Mouse (Mus musculus) CH12.LX (cell line): Measurements from ENCODE around the gene Itgb2l. TPM values are rescaled to one million over a fixed set of nuclear protein-coding genes. Genes with fewer than 3 reads are reported as not detected.

Experiments used
- DNase-seq: peaks from one replicate; pipeline ENCODE4 v3.0.0-alpha.2; 2013; ENCODE audit errors: extremely low read depth
- H3K27ac ChIP-seq: 2 replicates; pipeline ENCODE4 v1.5.1; 2012; ENCODE audit warnings: low read depth, mild to moderate bottlenecking, control low read depth, moderate library complexity; ENCODE audit not compliant: insufficient read depth
- H3K27me3 ChIP-seq: replicated peaks from 2 replicates; pipeline ENCODE3; 2012; ENCODE audit warnings: inconsistent platforms
- H3K36me3 ChIP-seq, 2 experiments: replicated peaks in 1 of 2; 2 replicates each; pipeline versions ENCODE3 to v1.6.1; 2012; ENCODE audit warnings: inconsistent platforms in 1 of 2, low read length in 1 of 2, mild to moderate bottlenecking in 1 of 2, mixed read lengths in 1 of 2, moderate library complexity in 1 of 2; ENCODE audit not compliant: control insufficient read depth in 1 of 2, insufficient read depth in 1 of 2
- H3K4me1 ChIP-seq, 2 experiments: 2 replicates each; pipeline ENCODE4 v1.6.1; 2012; ENCODE audit warnings: inconsistent platforms in 1 of 2, moderate library complexity in 1 of 2; ENCODE audit not compliant: insufficient read depth in 2 of 2, control insufficient read depth in 1 of 2
- H3K4me2 ChIP-seq: 2 replicates; pipeline ENCODE4 v1.6.1; 2012; ENCODE audit warnings: low read depth, mild to moderate bottlenecking, control low read depth; ENCODE audit not compliant: poor library complexity, insufficient read depth, severe bottlenecking
- H3K4me3 ChIP-seq, 3 experiments: fragments of 150-350 bp in 1 of 3; sonication (generic) in 1 of 3; replicated peaks in 1 of 3; 2 replicates each; pipeline versions ENCODE3 to v1.5.1; 2011 to 2012; ENCODE audit warnings: low read depth in 2 of 3, low read length in 2 of 3, mild to moderate bottlenecking in 2 of 3, moderate library complexity in 2 of 3, control low read depth in 1 of 3, improper control_type of control experiment in 1 of 3, inconsistent platforms in 1 of 3, mixed read lengths in 1 of 3; ENCODE audit not compliant: poor library complexity in 1 of 3
- H3K79me2 ChIP-seq: replicated peaks from 2 replicates; pipeline ENCODE4 v1.6.1; 2012; ENCODE audit warnings: mild to moderate bottlenecking, moderate library complexity; ENCODE audit not compliant: control insufficient read depth, poor library complexity, insufficient read depth, severe bottlenecking; ENCODE audit errors: extremely low read depth
- H3K9ac ChIP-seq: 2 replicates; pipeline ENCODE4 v1.6.1; 2012; ENCODE audit warnings: low read depth, mild to moderate bottlenecking, control low read depth, moderate library complexity; ENCODE audit not compliant: insufficient read depth
- H3K9me3 ChIP-seq: replicated peaks from 2 replicates; pipeline ENCODE3; 2012; ENCODE audit warnings: low read length, inconsistent platforms, mixed read lengths
- BHLHE40 ChIP-seq: IDR thresholded peaks from 2 replicates; pipeline ENCODE4 v1.6.1; 2011; ENCODE audit warnings: mild to moderate bottlenecking, low read depth, low read length, improper control_type of control experiment
- CHD1 ChIP-seq: IDR thresholded peaks from 2 replicates; pipeline ENCODE4 v1.6.1; 2012; ENCODE audit warnings: low read depth, low read length, improper control_type of control experiment, inconsistent platforms
- CHD2 ChIP-seq: IDR thresholded peaks from 2 replicates; pipeline ENCODE4 v1.6.1; 2011; ENCODE audit warnings: low read length, improper control_type of control experiment
- CTCF ChIP-seq, 2 experiments: IDR thresholded peaks in 1 of 2; conservative IDR thresholded peaks in 1 of 2; 2 replicates each; pipeline ENCODE4 v1.5.1; 2011 to 2012; ENCODE audit warnings: low read depth in 2 of 2, low read length in 2 of 2, improper control_type of control experiment in 1 of 2, inconsistent platforms in 1 of 2, mild to moderate bottlenecking in 1 of 2, moderate library complexity in 1 of 2
- ELF1 ChIP-seq: IDR thresholded peaks from 2 replicates; pipeline ENCODE4 v1.6.1; 2014; ENCODE audit warnings: low read depth, mild to moderate bottlenecking, inconsistent platforms, low read length, improper control_type of control experiment
- EP300 ChIP-seq: IDR thresholded peaks from 2 replicates; pipeline ENCODE4 v1.6.1; 2011; ENCODE audit warnings: low read length, improper control_type of control experiment
- GABPA ChIP-seq: IDR thresholded peaks from 2 replicates; pipeline ENCODE4 v1.6.1; 2012; ENCODE audit warnings: low read depth, low read length, improper control_type of control experiment, inconsistent platforms; ENCODE audit not compliant: insufficient replicate concordance
- HCFC1 ChIP-seq: IDR thresholded peaks from 2 replicates; pipeline ENCODE4 v1.6.1; 2012; ENCODE audit warnings: low read depth, mild to moderate bottlenecking, inconsistent platforms, low read length, improper control_type of control experiment
- IRF4 ChIP-seq: IDR thresholded peaks from 2 replicates; pipeline ENCODE4 v1.6.1; 2014; ENCODE audit warnings: low read depth, mild to moderate bottlenecking, inconsistent platforms, low read length, improper control_type of control experiment
- JUN ChIP-seq: IDR thresholded peaks from 2 replicates; pipeline ENCODE4 v1.6.1; 2011; ENCODE audit warnings: low read depth, mild to moderate bottlenecking, low read length, improper control_type of control experiment, moderate library complexity; ENCODE audit not compliant: insufficient read depth
- JUND ChIP-seq: conservative IDR thresholded peaks from 2 replicates; pipeline ENCODE4 v1.6.1; 2011; ENCODE audit warnings: low read depth, low read length, improper control_type of control experiment
- MAFK ChIP-seq: IDR thresholded peaks from 2 replicates; pipeline ENCODE4 v1.6.1; 2011; ENCODE audit warnings: low read length, improper control_type of control experiment; ENCODE audit not compliant: insufficient replicate concordance
- MAX ChIP-seq: IDR thresholded peaks from 2 replicates; pipeline ENCODE4 v1.6.1; 2011; ENCODE audit warnings: low read length, improper control_type of control experiment
- MEF2A ChIP-seq: IDR thresholded peaks from 2 replicates; pipeline ENCODE4 v1.6.1; 2014; ENCODE audit warnings: low read depth, mild to moderate bottlenecking, inconsistent platforms, low read length, improper control_type of control experiment, borderline replicate concordance
- MXI1 ChIP-seq: IDR thresholded peaks from 2 replicates; pipeline ENCODE4 v1.6.1; 2011; ENCODE audit warnings: mild to moderate bottlenecking, low read depth, low read length, improper control_type of control experiment
- MYC ChIP-seq: IDR thresholded peaks from 2 replicates; pipeline ENCODE4 v1.6.1; 2011; ENCODE audit warnings: low read depth, mild to moderate bottlenecking, improper control_type of control experiment, low read length
- NELFE ChIP-seq: IDR thresholded peaks from 2 replicates; pipeline ENCODE4 v1.6.1; 2011; ENCODE audit warnings: low read depth, low read length, improper control_type of control experiment
- NRF1 ChIP-seq: IDR thresholded peaks from 2 replicates; pipeline ENCODE4 v1.6.1; 2014; ENCODE audit warnings: low read depth, mild to moderate bottlenecking, inconsistent platforms, low read length, improper control_type of control experiment, moderate library complexity
- POLR2A ChIP-seq: IDR thresholded peaks from 2 replicates; pipeline ENCODE4 v1.6.1; 2011; ENCODE audit warnings: low read depth, mild to moderate bottlenecking, improper control_type of control experiment, low read length
- RCOR1 ChIP-seq: conservative IDR thresholded peaks from 2 replicates; pipeline ENCODE4 v1.6.1; 2012; ENCODE audit warnings: low read depth, mild to moderate bottlenecking, inconsistent platforms, low read length, improper control_type of control experiment
- SIN3A ChIP-seq: IDR thresholded peaks from 2 replicates; pipeline ENCODE4 v1.6.1; 2012; ENCODE audit warnings: low read length, improper control_type of control experiment, inconsistent platforms
- SMC3 ChIP-seq: IDR thresholded peaks from 2 replicates; pipeline ENCODE4 v1.6.1; 2011; ENCODE audit warnings: low read depth, low read length, improper control_type of control experiment
- TBP ChIP-seq: conservative IDR thresholded peaks from 2 replicates; pipeline ENCODE4 v1.6.1; 2011; ENCODE audit warnings: low read depth, low read length, improper control_type of control experiment
- TCF12 ChIP-seq: IDR thresholded peaks from 2 replicates; pipeline ENCODE4 v1.6.1; 2014; ENCODE audit warnings: low read depth, mild to moderate bottlenecking, inconsistent platforms, low read length, improper control_type of control experiment
- USF1 ChIP-seq: IDR thresholded peaks from 2 replicates; pipeline ENCODE4 v1.6.1; 2014; ENCODE audit warnings: low read depth, mild to moderate bottlenecking, inconsistent platforms, low read length, improper control_type of control experiment
- USF2 ChIP-seq: conservative IDR thresholded peaks from 2 replicates; pipeline ENCODE4 v1.6.1; 2011; ENCODE audit warnings: low read depth, low read length, improper control_type of control experiment
- ZC3H11A ChIP-seq: IDR thresholded peaks from 2 replicates; pipeline ENCODE4 v1.6.1; 2012; ENCODE audit warnings: low read depth, mild to moderate bottlenecking, inconsistent platforms, low read length, improper control_type of control experiment
- ZKSCAN1 ChIP-seq: IDR thresholded peaks from 2 replicates; pipeline ENCODE4 v1.6.1; 2012; ENCODE audit warnings: low read depth, inconsistent platforms, low read length, improper control_type of control experiment, borderline replicate concordance
- dilution Hi-C: fragments of 300-500 bp; cut with MboI; formaldehyde crosslinking; loops from 2 replicates; pipeline ENCODE4 v1.14.3; 2020; ENCODE audit warnings: low sequenced_read_pairs; ENCODE audit not compliant: extremely low pct_unique_long_range_greater_than_20kb, extremely low pct_ligation_motif_present
- in situ Hi-C: fragments of 300-500 bp; cut with MboI; formaldehyde crosslinking; loops from 3 replicates; pipeline ENCODE4 v1.14.3; 2019; ENCODE audit warnings: low sequenced_read_pairs, low pct_ligation_motif_present, low pct_unique_long_range_greater_than_20kb, mixed read lengths
- polyA plus RNA-seq: library from polyadenylated mRNA; unstranded; fragments of >175 nt; gene quantifications from 2 replicates; pipeline ENCODE4 v1.2.1, GENCODE M21; 2012; ENCODE audit warnings: low read depth; ENCODE audit not compliant: insufficient read length
- total RNA-seq, 2 experiments: library from RNA; depleted of rRNA; stranded (reverse); fragments of 300-350 nt in 1 of 2; fragments of >200 nt in 1 of 2; gene quantifications; 2 replicates each; pipeline ENCODE4 v1.2.3; 2012 to 2014

Gene Itgb2l
- total and polyA plus RNA-seq, 3 experiments = 0.08 to 0.37 (median 0.20) TPM

GRCm38 (mm10) chr16:96441826-96442225 is 1.6 kb downstream of the Itgb2l start:
- Histone ChIP-seq H3K36me3 (no peaks in the 10 kb centered on the region), H3K9ac (no peak overlapping the region), H3K4me2 (no peak overlapping the region), H3K4me3 (no peak overlapping the region), H3K79me2 (no peaks in the 10 kb centered on the region), H3K27me3 (no peaks in the 10 kb centered on the region), H3K4me1 (peaks cover 6 to 30% of the 10 kb centered on the region in 2 experiments; a peak in 3 of 4 replicates), H3K9me3 (no peaks in the 10 kb centered on the region), H3K27ac (no peak overlapping the region)
- in situ Hi-C loops = no loop called here
- dilution Hi-C loops = no loop called here
- DNase-seq = no peak
- no peak for TF ChIP-seq MAFK
- no peak for TF ChIP-seq MXI1
- no peak for TF ChIP-seq TCF12
- TF ChIP-seq USF2 = no peak
- TF ChIP-seq BHLHE40 = no peak
- TF ChIP-seq ZC3H11A = no peak
- TF ChIP-seq SIN3A = no peak
- no peak for TF ChIP-seq NELFE
- no peak for TF ChIP-seq MAX
- no peak for TF ChIP-seq CHD2
- TF ChIP-seq POLR2A = no peak
- no peak for TF ChIP-seq USF1
- no peak for TF ChIP-seq JUN
- no peak for TF ChIP-seq NRF1

GRCm38 (mm10) chr16:96440871-96441270 is 2.5 kb downstream of the Itgb2l start:
- in situ Hi-C loops (no loop called here), dilution Hi-C loops (no loop called here)
- Histone ChIP-seq H3K27ac (no peak overlapping the region), H3K9me3 (no peaks in the 10 kb centered on the region), H3K79me2 (no peaks in the 10 kb centered on the region), H3K4me1 (peaks cover 6 to 30% of the 10 kb centered on the region in 2 experiments; a peak in 3 of 4 replicates), H3K27me3 (no peaks in the 10 kb centered on the region), H3K9ac (no peak overlapping the region), H3K36me3 (no peaks in the 10 kb centered on the region), H3K4me3 (no peak overlapping the region), H3K4me2 (no peak overlapping the region)
- TF ChIP-seq HCFC1 (no peak), RCOR1 (no peak), EP300 (no peak), GABPA (no peak), NELFE (no peak), MYC (no peak), ELF1 (no peak), JUND (no peak), CTCF (conservative IDR thresholded peaks at IDR 0.05 in 1 of 2, IDR thresholded peaks at IDR 0.05 in 1 of 2; ENCODE audit: low read depth in 2 of 2, low read length in 2 of 2) (no peak), IRF4 (no peak), MEF2A (no peak), ZC3H11A (no peak), USF1 (no peak), POLR2A (no peak), ZKSCAN1 (no peak), CHD1 (no peak), TBP (no peak), SMC3 (no peak)
- no peak for DNase-seq
